Mouse (Mus musculus): Measurements from ENCODE around the gene Masp1. TPM values are rescaled to one million over a fixed set of nuclear protein-coding genes. Genes with fewer than 3 reads are reported as not detected.

Masp1 gene
- polyA plus RNA-seq, 1 experiment from 2014 or later = 0.24 TPM

GRCm38 (mm10) chr16:23458906-23459588 lies 61.6 kb downstream of the Masp1 start:
- Histone ChIP-seq H3K36me3 (ENCODE audit: inconsistent target) (no peaks in the 10 kb centered on the region), H3K4me3 (ENCODE audit: inconsistent target) (no peak overlapping the region), H3K27ac (no peak overlapping the region), H3K79me2 (ENCODE audit: inconsistent target) (no peaks in the 10 kb centered on the region)
- 80% methylated on average over 7 of the region's 7 CpGs for WGBS (ENCODE audit: missing documents)

- H3K79me2 ChIP-seq (ENCODE audit: inconsistent target) = no peaks in the 10 kb centered on the region
- WGBS (ENCODE audit: missing documents) = 20% methylated on average over 5 of the region's 5 CpGs
Observed at GRCm38 (mm10) chr16:23457338-23457737, 63.3 kb downstream of the Masp1 start.

GRCm38 (mm10) chr16:23456534-23456933 lies 64.1 kb downstream of the Masp1 start:
- Histone ChIP-seq H3K79me2 (ENCODE audit: inconsistent target) (no peaks in the 10 kb centered on the region), H3K36me3 (ENCODE audit: inconsistent target) (no peaks in the 10 kb centered on the region), H3K27ac (no peak overlapping the region), H3K4me3 (ENCODE audit: inconsistent target) (no peak overlapping the region)
- WGBS (ENCODE audit: missing documents) = 85% methylated on average over 3 of the region's 3 CpGs

More at GRCm38 (mm10) chr16:23457338-23457737, 63.3 kb downstream of the Masp1 start:
- Histone ChIP-seq H3K4me3 (ENCODE audit: inconsistent target) (no peak overlapping the region), H3K27ac (no peak overlapping the region), H3K36me3 (ENCODE audit: inconsistent target) (no peaks in the 10 kb centered on the region)

DNA sequence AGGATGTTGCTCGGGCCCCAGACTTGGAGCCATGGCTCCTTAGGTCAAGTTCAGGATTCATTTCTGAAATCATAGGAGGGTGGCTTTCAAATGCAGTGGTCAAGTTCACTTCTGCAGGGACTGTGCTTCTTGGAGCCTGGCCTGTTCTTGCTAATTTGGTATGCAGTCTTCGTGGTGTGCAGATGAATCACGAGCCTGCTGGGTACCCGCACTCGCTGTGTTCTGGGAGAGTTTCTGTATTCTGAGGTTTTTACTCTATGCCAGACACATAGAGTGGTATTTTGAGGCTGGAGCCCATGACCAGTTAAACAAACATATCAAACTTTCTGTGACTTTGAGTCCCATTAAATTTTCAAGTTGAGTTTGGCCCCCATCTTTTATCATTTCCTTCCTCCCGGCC lies 66.2 kb downstream of the Masp1 start:
- H3K36me3 ChIP-seq (ENCODE audit: inconsistent target) = no peaks in the 10 kb centered on the region
- 33% methylated on average over 6 of the region's 6 CpGs for WGBS (ENCODE audit: missing documents)
- H3K4me3 ChIP-seq (ENCODE audit: inconsistent target) = no peak overlapping the region
- no peak overlapping the region for H3K27ac ChIP-seq
- H3K79me2 ChIP-seq (ENCODE audit: inconsistent target) = no peaks in the 10 kb centered on the region

DNA sequence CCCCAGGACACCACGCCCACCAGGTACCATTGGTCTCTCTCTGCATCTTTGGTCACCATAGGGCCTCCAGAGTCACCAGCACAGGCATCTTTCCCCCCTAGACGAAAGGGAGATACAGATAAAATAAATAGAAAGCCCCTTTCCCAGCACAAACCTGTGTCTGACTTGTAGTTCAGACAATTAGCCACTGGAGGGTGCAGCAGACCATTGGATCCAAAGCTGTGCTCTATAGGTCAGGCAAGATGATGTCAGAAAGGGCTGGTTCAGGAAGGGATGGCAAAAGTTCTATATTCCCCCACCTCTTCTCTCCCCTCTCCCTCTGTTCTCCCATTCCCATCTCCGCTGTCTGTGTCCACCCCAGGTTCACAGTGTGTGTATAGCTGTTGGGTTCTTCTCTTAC lies 68.1 kb downstream of the Masp1 start:
- Histone ChIP-seq H3K79me2 (ENCODE audit: inconsistent target) (no peaks in the 10 kb centered on the region), H3K4me3 (ENCODE audit: inconsistent target) (no peak overlapping the region), H3K36me3 (ENCODE audit: inconsistent target) (no peaks in the 10 kb centered on the region), H3K27ac (no peak overlapping the region)
- WGBS (ENCODE audit: missing documents) = 42% methylated on average over 3 of the region's 3 CpGs

GRCm38 (mm10) chr16:23450816-23451215 lies 69.8 kb downstream of the Masp1 start:
- no peaks in the 10 kb centered on the region for H3K36me3 ChIP-seq (ENCODE audit: inconsistent target)
- H3K27ac ChIP-seq = no peak overlapping the region
- H3K4me3 ChIP-seq (ENCODE audit: inconsistent target) = no peak overlapping the region
- 94% methylated on average over 4 of the region's 4 CpGs for WGBS (ENCODE audit: missing documents)
- no peaks in the 10 kb centered on the region for H3K79me2 ChIP-seq (ENCODE audit: inconsistent target)

DNA sequence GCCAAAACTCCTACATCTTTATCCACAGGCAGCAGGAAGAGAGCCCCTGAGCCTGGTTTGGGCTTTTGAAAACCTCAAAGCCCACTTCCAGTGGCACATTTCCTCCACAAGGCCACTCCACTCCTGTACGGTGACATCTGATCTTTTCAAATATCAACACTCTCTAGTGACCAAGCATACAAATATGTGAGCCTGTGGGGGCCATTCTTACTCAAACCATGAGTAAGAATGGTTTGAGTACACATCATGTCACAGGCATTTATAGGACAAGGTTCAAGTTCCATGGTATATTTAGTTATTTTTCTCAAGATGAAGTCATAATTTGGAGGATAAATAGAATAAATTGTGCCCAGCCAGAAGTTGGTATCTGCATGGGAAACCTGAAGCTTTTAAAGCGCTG lies 70.7 kb downstream of the Masp1 start:
- no peaks in the 10 kb centered on the region for H3K79me2 ChIP-seq (ENCODE audit: inconsistent target)
- no peaks in the 10 kb centered on the region for H3K36me3 ChIP-seq (ENCODE audit: inconsistent target)
- no peak overlapping the region for H3K4me3 ChIP-seq (ENCODE audit: inconsistent target)
- H3K27ac ChIP-seq = no peak overlapping the region
- 48% methylated on average over 2 of the region's 2 CpGs for WGBS (ENCODE audit: missing documents)

DNA sequence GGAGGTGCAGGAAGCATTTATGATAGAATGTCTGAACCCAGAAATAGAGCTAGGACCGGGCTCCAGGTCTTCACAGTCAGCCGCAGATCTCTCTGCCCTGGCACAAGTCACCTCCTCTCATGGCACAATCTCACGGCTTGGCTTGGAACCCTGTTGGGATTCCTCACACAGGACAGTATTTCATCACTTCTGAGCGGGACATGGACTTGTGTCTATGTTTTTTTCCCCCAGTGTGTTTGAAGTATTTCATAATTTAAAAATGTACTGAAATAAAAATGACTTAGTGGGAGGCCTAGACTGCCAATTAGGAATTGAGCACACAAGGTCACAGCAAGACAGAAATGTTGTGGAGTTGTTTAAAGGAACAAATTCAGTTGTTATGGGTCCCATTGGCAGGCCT lies 76.4 kb downstream of the Masp1 start:
- Histone ChIP-seq H3K79me2 (ENCODE audit: inconsistent target) (no peaks in the 10 kb centered on the region), H3K36me3 (ENCODE audit: inconsistent target) (no peaks in the 10 kb centered on the region), H3K27ac (no peak overlapping the region), H3K4me3 (ENCODE audit: inconsistent target) (no peak overlapping the region)
- WGBS (ENCODE audit: missing documents) = 94% methylated on average over 4 of the region's 4 CpGs

- Histone ChIP-seq H3K4me3 (ENCODE audit: inconsistent target) (no peak overlapping the region), H3K79me2 (ENCODE audit: inconsistent target) (no peaks in the 10 kb centered on the region), H3K36me3 (ENCODE audit: inconsistent target) (no peaks in the 10 kb centered on the region), H3K27ac (no peak overlapping the region)
- 75% methylated on average over 12 of the region's 12 CpGs for WGBS (ENCODE audit: missing documents)
Observed at GRCm38 (mm10) chr16:23437404-23438166, 83.0 kb downstream of the Masp1 start.

DNA sequence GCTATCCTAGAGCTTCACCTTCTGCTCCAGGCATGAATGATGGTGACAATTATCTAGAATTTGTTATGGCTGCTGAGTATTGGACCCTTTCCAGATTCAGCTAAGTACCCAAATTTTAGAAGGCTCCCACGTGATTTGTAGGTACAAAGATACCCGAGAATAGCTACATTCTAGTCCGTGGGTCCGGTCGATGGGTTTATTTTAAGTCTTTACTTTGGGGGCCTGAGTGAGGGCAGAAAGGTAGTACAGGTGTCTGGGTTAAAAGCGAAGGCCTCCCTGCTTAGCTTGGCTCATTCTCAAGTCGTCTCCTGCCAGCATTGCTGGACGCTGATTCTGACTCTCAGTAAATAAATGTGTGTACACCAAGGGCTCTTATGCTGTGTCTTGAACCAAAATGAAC lies 90.6 kb downstream of the Masp1 start:
- H3K36me3 ChIP-seq (ENCODE audit: inconsistent target) = no peaks in the 10 kb centered on the region
- 93% methylated on average over 8 of the region's 8 CpGs for WGBS (ENCODE audit: missing documents)

DNA sequence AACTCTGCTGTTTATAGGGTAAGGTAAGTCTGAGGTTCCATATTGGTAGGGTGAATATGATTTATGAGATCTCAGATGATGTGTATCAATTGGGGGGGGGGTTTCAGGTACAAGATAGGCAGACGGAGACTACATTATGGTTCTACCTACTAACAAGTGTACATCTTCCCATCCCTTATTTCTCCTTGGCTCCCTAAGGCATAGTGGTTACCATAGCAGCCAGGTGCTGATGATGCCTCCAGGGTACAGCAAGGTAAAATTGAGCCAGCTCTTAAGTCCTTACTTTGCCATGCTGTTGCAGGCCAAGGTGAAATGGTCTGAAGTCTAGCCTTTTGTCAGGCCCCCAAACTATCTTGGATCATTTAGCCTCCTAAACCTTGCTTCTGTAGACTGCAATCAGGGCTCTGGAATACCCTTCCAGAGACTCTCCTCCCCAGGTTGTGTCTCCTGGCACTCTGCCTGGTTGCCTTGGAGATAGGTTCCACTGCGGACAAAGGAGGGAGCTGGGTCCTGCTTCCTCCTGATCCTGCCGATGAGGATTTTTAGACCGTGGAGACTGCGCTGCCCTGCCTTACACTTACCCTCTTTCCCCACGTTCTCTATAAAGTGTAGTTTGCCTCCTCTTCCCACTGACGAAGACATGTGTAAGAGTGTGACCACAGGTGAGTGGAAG lies 91.8 kb downstream of the Masp1 start, which contains the start of gene Rtp1:
TSS of gene Rtp1 (plus strand) at position 487 of the 673 bp plus-strand sequence.
- Histone ChIP-seq H3K36me3 (ENCODE audit: inconsistent target) (no peaks in the 10 kb centered on the region), H3K4me3 (ENCODE audit: inconsistent target) (no peak within 1 kb of the TSS), H3K27ac (no peak within 1 kb of the TSS), H3K79me2 (ENCODE audit: inconsistent target) (no peaks in the 10 kb centered on the region)
- WGBS (ENCODE audit: missing documents) = 97% methylated on average over 5 of the region's 7 CpGs

More for the DNA sequence above, 90.6 kb downstream of the Masp1 start:
- Histone ChIP-seq H3K4me3 (ENCODE audit: inconsistent target) (no peak overlapping the region), H3K79me2 (ENCODE audit: inconsistent target) (no peaks in the 10 kb centered on the region), H3K27ac (no peak overlapping the region)

DNA sequence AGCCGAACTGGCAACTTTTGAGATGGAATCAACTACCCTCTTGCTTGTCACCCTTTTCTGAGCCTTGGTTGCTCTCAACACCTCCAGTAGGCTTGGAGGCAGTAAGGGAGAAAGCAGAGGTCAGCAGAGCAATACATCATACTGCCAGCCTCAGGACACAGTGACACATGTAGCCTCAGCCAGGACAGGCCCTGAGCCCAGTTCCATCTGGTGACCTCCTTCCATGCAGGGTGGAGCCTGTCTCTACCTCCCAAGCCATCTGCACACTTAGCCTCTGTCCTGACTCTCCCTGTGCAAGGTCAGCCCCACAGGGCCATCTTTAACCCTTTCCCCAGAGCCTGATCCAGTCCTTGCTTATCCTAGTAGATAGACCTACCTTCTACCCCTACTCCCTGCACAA lies 92.9 kb downstream of the Masp1 start:
- no peak overlapping the region for H3K27ac ChIP-seq
- no peak overlapping the region for H3K4me3 ChIP-seq (ENCODE audit: inconsistent target)
- 80% methylated on average over 1 of the region's 1 CpGs for WGBS (ENCODE audit: missing documents)
- H3K36me3 ChIP-seq (ENCODE audit: inconsistent target) = no peaks in the 10 kb centered on the region
- H3K79me2 ChIP-seq (ENCODE audit: inconsistent target) = no peaks in the 10 kb centered on the region

GRCm38 (mm10) chr16:23423825-23424224 lies 96.8 kb downstream of the Masp1 start:
- H3K79me2 ChIP-seq (ENCODE audit: inconsistent target) = no peaks in the 10 kb centered on the region

DNA sequence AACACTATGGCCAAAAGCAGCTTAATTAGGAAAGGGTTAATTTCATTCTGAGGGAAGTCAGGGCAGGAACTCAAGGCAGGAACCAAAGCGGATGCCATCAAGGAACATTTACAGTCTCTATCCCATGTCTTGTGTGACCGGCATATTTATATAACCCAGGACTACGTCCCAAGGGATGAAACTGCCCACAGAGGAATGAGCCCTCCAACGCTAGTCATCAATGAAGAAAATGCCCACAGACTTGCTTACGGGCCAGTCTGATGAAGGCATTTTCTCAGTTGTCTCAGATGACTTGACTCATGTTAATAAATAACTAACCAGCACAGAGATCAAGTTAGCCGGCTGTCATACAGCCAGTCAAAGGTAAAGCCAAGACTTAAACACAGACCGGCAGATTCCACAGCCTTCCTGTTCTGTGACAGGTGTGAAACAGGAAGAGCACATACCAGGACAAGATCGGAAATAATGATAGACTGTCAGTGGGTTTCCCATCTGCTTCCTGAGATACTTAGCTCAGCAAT lies 101.0 kb downstream of the Masp1 start:
- Histone ChIP-seq H3K36me3 (ENCODE audit: inconsistent target) (no peaks in the 10 kb centered on the region), H3K27ac (no peak overlapping the region), H3K4me3 (ENCODE audit: inconsistent target) (no peak overlapping the region), H3K79me2 (ENCODE audit: inconsistent target) (no peaks in the 10 kb centered on the region)
- WGBS (ENCODE audit: missing documents) = 88% methylated on average over 8 of the region's 8 CpGs

More at GRCm38 (mm10) chr16:23423825-23424224, 96.8 kb downstream of the Masp1 start:
- no peak overlapping the region for H3K27ac ChIP-seq
- no peaks in the 10 kb centered on the region for H3K36me3 ChIP-seq (ENCODE audit: inconsistent target)
- no peak overlapping the region for H3K4me3 ChIP-seq (ENCODE audit: inconsistent target)
- WGBS (ENCODE audit: missing documents) = 82% methylated on average over 5 of the region's 5 CpGs

Data from macrophage (primary cell).